Mouse (Mus musculus) spleen, embryonic (tissue): ENCODE data around the gene Krt26.

Source experiments
- CTCF ChIA-PET: fragments of 350-600 bp; sonication (Branson Sonifier 250); formaldehyde crosslinking; loops from one replicate; lab custom pipeline; 2022; lab: Charles Lee

Gene Krt26

GRCm38 (mm10) chr11:99284833-99285312 lies 52.9 kb downstream of the Krt26 start, which contains the start of gene Krt24:
TSS of gene Krt24 (minus strand) at chr11:99285262.
- CTCF ChIA-PET = no interaction called here

- CTCF ChIA-PET = no interaction called here
Observed at GRCm38 (mm10) chr11:99284011-99284410, 53.8 kb downstream of the Krt26 start.

- CTCF ChIA-PET = interaction anchor here (0.6 kb wide), 1 partner anchor 77 kb away, joined by 3 read pairs; no protein-coding TSS in a partner anchor
Observed at GRCm38 (mm10) chr11:99283334-99283733, 54.4 kb downstream of the Krt26 start.

- CTCF ChIA-PET = no interaction called here
Observed at GRCm38 (mm10) chr11:99281116-99281515, 56.6 kb downstream of the Krt26 start.

- CTCF ChIA-PET = no interaction called here
Observed at GRCm38 (mm10) chr11:99279986-99280385, 57.8 kb downstream of the Krt26 start.
